In the genomic region with DNA sequence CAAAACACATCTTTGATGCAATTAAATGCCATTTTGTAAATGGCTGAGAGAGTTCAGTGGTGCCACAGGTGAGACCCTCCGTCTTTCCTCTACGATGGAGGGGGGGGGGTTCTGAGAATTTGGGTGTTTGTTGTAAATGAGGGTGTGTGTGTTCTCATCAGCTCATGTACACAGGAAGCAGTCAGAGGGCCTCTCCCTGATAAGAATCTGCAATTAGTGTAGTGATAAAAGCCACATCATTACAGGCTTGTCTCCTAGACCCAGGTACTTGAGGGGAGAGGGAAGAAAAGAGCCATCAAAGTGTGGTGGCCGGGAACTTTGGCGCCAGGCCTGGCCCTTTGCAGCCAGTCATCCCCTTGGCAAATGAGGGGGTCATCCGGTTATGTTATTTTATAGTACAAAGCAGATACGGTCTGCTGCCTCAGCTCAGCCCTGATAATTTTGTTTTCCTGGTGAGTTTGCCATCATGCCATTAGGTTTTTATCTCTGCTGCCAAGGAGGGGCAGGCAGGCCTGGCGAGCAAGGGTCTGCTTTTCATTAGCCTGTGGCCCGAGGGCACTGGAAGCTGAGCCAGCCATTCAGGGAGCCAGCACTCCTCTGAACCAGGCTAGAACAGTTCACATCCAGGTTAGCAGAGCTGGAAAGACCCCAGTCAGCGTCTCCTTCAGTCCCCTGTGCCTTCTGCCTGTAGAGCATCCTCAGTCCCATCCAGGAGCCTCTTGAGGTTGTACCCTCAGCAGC, we compare ENCODE assay signal across 28 mouse cellular contexts. TPM values are rescaled to one million over a fixed set of nuclear protein-coding genes. Genes with fewer than 3 reads are reported as not detected.
DNase-seq lines count a peak whose midpoint lies in the region; ATAC-seq lines count a peak whose summit lies in the region.
"Had no signal": no experiment of that assay in that cellular context is flagged by ENCODE, and none has a peak within 500 bp of the region (broad histone marks: within the 10 kb centered on the region; RNA-seq: fewer than 3 reads in every experiment).

No protein-coding gene starts in this region.

- H3K27ac ChIP-seq in hindbrain, embryonic 14.5 days: no peak overlapping the region
- H3K27ac ChIP-seq in hindbrain, embryonic 13.5 days: no peak overlapping the region
- H3K27ac ChIP-seq: gastrocnemius, adult 2 months; heart, embryonic 10.5 days; hindbrain, embryonic 12.5 days; intestine, embryonic 15.5 days; liver, embryonic 15.5 days; lung, embryonic 15.5 days; midbrain, embryonic 13.5 days; stomach, postnatal 0 days had no signal

- H3K4me3 ChIP-seq in hindbrain, embryonic 14.5 days (replicated peaks; ENCODE audit: low read length): no peak overlapping the region
- H3K4me3 ChIP-seq in hindbrain, embryonic 13.5 days: no peak overlapping the region
- H3K4me3 ChIP-seq: gastrocnemius, adult 2 months; heart, embryonic 10.5 days; hindbrain, embryonic 12.5 days; intestine, embryonic 15.5 days; liver, embryonic 15.5 days; lung, embryonic 15.5 days; megakaryocyte, embryonic 14.5 days; midbrain, embryonic 13.5 days had no signal

- ATAC-seq in activated CD4-positive, CD25-positive, alpha-beta regulatory T cell, adult 4 months: peak; percentile 81
- no peak for ATAC-seq in hindbrain, embryonic 14.5 days (ENCODE audit: low FRiP score)
- ATAC-seq in hindbrain, embryonic 13.5 days (ENCODE audit: low FRiP score): no peak
- ATAC-seq: intestine, embryonic 15.5 days; midbrain, embryonic 13.5 days had no signal

- no peaks in the 10 kb centered on the region for H3K9me3 ChIP-seq in hindbrain, embryonic 14.5 days (ENCODE audit: control insufficient read depth, low read length)
- no peaks in the 10 kb centered on the region for H3K9me3 ChIP-seq in hindbrain, embryonic 13.5 days
- H3K9me3 ChIP-seq: heart, embryonic 10.5 days; hindbrain, embryonic 12.5 days; intestine, embryonic 15.5 days; liver, embryonic 15.5 days; lung, embryonic 15.5 days; megakaryocyte, embryonic 14.5 days; midbrain, embryonic 13.5 days had no signal

- no peak overlapping the region for H3K4me2 ChIP-seq in hindbrain, embryonic 14.5 days (replicated peaks)
- no peak overlapping the region for H3K4me2 ChIP-seq in hindbrain, embryonic 13.5 days
- H3K4me2 ChIP-seq: hindbrain, embryonic 12.5 days; intestine, embryonic 15.5 days; liver, embryonic 15.5 days; lung, embryonic 15.5 days; midbrain, embryonic 13.5 days had no signal

- H3K36me3 ChIP-seq in hindbrain, embryonic 14.5 days (replicated peaks; ENCODE audit: control insufficient read depth, insufficient read depth): no peaks in the 10 kb centered on the region
- H3K36me3 ChIP-seq in hindbrain, embryonic 13.5 days: no peaks in the 10 kb centered on the region
- H3K36me3 ChIP-seq: heart, embryonic 10.5 days; hindbrain, embryonic 12.5 days; intestine, embryonic 15.5 days; liver, embryonic 15.5 days; lung, embryonic 15.5 days; midbrain, embryonic 13.5 days had no signal

- DNase-seq in cerebellum, postnatal 14 days: peak; percentile 17 to 18
- DNase-seq in cerebellum, adult 11-12 months: no peak
- DNase-seq in CD4-positive helper T cell, adult 2 months (ENCODE audit: low read depth, low spot score): peak; percentile 15
- DNase-seq in forelimb bud, embryonic 11.5 days (ENCODE audit: low read depth, low spot score): peak; percentile 34
- no peak for DNase-seq in hindbrain, embryonic 14.5 days (ENCODE audit: low spot score)
- DNase-seq in B cell, adult 2 months: no peak
- DNase-seq: adrenal gland, postnatal 25 days; cerebellum, adult 9-11 months; gastrocnemius, adult 2 months; kidney, adult 9 months; kidney, postnatal 36 days; liver; lung, postnatal 36 days; thymus, adult 2 months had no signal

- WGBS in hindbrain, embryonic 14.5 days: 71% methylated on average over 9 of the region's 9 CpGs
- 70% methylated on average over 9 of the region's 9 CpGs for WGBS in hindbrain, embryonic 13.5 days

- no peaks in the 10 kb centered on the region for H3K4me1 ChIP-seq in hindbrain, embryonic 14.5 days (replicated peaks; ENCODE audit: control insufficient read depth, insufficient read depth, low read length)
- no peaks in the 10 kb centered on the region for H3K4me1 ChIP-seq in hindbrain, embryonic 13.5 days (replicated peaks)
- H3K4me1 ChIP-seq: heart, embryonic 10.5 days; intestine, embryonic 15.5 days; liver, embryonic 15.5 days; lung, embryonic 15.5 days; megakaryocyte, embryonic 14.5 days; midbrain, embryonic 13.5 days had no signal

- H3K9ac ChIP-seq in hindbrain, embryonic 14.5 days: no peak overlapping the region
- H3K9ac ChIP-seq in hindbrain, embryonic 13.5 days: no peak overlapping the region
- H3K9ac ChIP-seq: hindbrain, embryonic 12.5 days; intestine, embryonic 15.5 days; liver, embryonic 15.5 days; lung, embryonic 15.5 days; midbrain, embryonic 13.5 days had no signal

- no peaks in the 10 kb centered on the region for H3K27me3 ChIP-seq in hindbrain, embryonic 14.5 days (ENCODE audit: control insufficient read depth, insufficient read depth, low read length)
- H3K27me3 ChIP-seq in hindbrain, embryonic 13.5 days: 0 out of 2 replicates have a peak, but pooled peaks cover 4% of the 10 kb centered on the region
- H3K27me3 ChIP-seq: intestine, embryonic 15.5 days; liver, embryonic 15.5 days; lung, embryonic 15.5 days had no signal

RNA-seq across cellular contexts. Expression of a gene that starts 59.7 kb away (rescaled TPM):
- polyA plus RNA-seq in activated CD4-positive, CD25-positive, alpha-beta regulatory T cell, adult 4 months (2017; shearing (Covaris generic)): not detected
- polyA plus RNA-seq in hindbrain, embryonic 14.5 days (2014; fragmentation: Nextera tagmentation; extraction: Ambion mirVana): not detected in 2 replicates
- not detected in 2 replicates for polyA plus RNA-seq in hindbrain, embryonic 13.5 days (2015; fragmentation: Nextera tagmentation; extraction: Ambion mirVana)
- polyA plus RNA-seq: cortical plate, adult 2 months; frontal cortex, adult 2 months; gonadal fat pad, adult 2 months; heart, embryonic 10.5 days; heart, embryonic 16.5 days; hindbrain, embryonic 12.5 days; intestine, embryonic 15.5 days; liver, embryonic 15.5 days; lung, embryonic 15.5 days; midbrain, embryonic 13.5 days; stomach, postnatal 0 days; thymus, adult 2 months had no signal

Comparison
In these comparisons a context has a peak if more than half of its experiments do, and no peak if none do; other contexts are left out.
1. DNase-seq: peak in cerebellum, postnatal 14 days (2 of 2), CD4-positive helper T cell, adult 2 months (single experiment) and forelimb bud, embryonic 11.5 days (single experiment); none in cerebellum, adult 11-12 months (single experiment), hindbrain, embryonic 14.5 days (single experiment) and B cell, adult 2 months (0 of 2).